ENCODE assay signal across 28 mouse cellular contexts in genomic region chr5:63910171-63910960, GRCm38 (mm10). TPM values are rescaled to one million over a fixed set of nuclear protein-coding genes. Genes with fewer than 3 reads are reported as not detected.
DNase-seq lines count a peak whose midpoint lies in the region; ATAC-seq and TF ChIP-seq lines count a peak whose summit lies in the region.
"Had no signal": no experiment of that assay in that cellular context is flagged by ENCODE, and none has a peak within 500 bp of the region (broad histone marks: within the 10 kb centered on the region; RNA-seq: fewer than 3 reads in every experiment).

No protein-coding gene starts in this region.

- H3K9ac ChIP-seq in liver, adult 2 months (ENCODE audit: low read depth, low read length): no peak overlapping the region
- H3K9ac ChIP-seq in liver, embryonic 12.5 days: no peak overlapping the region
- H3K9ac ChIP-seq: embryonic facial prominence, embryonic 13.5 days; forebrain, embryonic 12.5 days; forebrain, embryonic 15.5 days; heart, embryonic 12.5 days; heart, embryonic 15.5 days; hindbrain, embryonic 13.5 days had no signal

- 48% methylated on average over 10 of the region's 10 CpGs for WGBS in liver, adult 2 months
- WGBS in liver, embryonic 12.5 days (ENCODE audit: insufficient replicate concordance): 73% methylated on average over 10 of the region's 10 CpGs
- 76% methylated on average over 10 of the region's 10 CpGs for WGBS in small intestine, adult 2 months

- peaks cover 9% of the 10 kb centered on the region for H3K4me1 ChIP-seq in liver, adult 2 months (ENCODE audit: control insufficient read depth, insufficient read depth, low read length)
- H3K4me1 ChIP-seq in liver, embryonic 12.5 days: 0 out of 2 replicates have a peak, but pooled peaks cover 2% of the 10 kb centered on the region
- H3K4me1 ChIP-seq in small intestine, adult 2 months (ENCODE audit: control insufficient read depth, insufficient read depth, insufficient read length, low read length): peaks cover 10% of the 10 kb centered on the region
- H3K4me1 ChIP-seq: forebrain, embryonic 12.5 days; forebrain, embryonic 15.5 days; heart, embryonic 12.5 days; heart, embryonic 15.5 days; hindbrain, embryonic 10.5 days; hindbrain, embryonic 13.5 days had no signal

- H3K4me3 ChIP-seq in liver, adult 2 months (ENCODE audit: insufficient read depth, low read depth, low read length): no peak overlapping the region
- no peak overlapping the region for H3K4me3 ChIP-seq in liver, embryonic 12.5 days
- no peak overlapping the region for H3K4me3 ChIP-seq in small intestine, adult 2 months (ENCODE audit: low read depth, low read length)
- H3K4me3 ChIP-seq: embryonic facial prominence, embryonic 10.5 days; embryonic facial prominence, embryonic 13.5 days; erythroblast, embryonic 14.5 days; forebrain, embryonic 12.5 days; forebrain, embryonic 15.5 days; heart, embryonic 12.5 days; heart, embryonic 15.5 days; hindbrain, embryonic 10.5 days; hindbrain, embryonic 13.5 days had no signal

- ATAC-seq in liver, embryonic 12.5 days: no peak
- ATAC-seq: forebrain, embryonic 15.5 days; hindbrain, embryonic 16.5 days had no signal

- TF ChIP-seq CTCF in liver, adult 2 months (IDR thresholded peaks at IDR 0.05; ENCODE audit: low read depth, low read length): no peak
- TF ChIP-seq CTCF in small intestine, adult 2 months (IDR thresholded peaks at IDR 0.05; ENCODE audit: extremely low read depth, insufficient read length, insufficient replicate concordance, low read depth, low read length): no peak

- no peaks in the 10 kb centered on the region for H3K79me2 ChIP-seq in liver, adult 2 months (ENCODE audit: control insufficient read depth, insufficient read depth, low read length)

- no peaks in the 10 kb centered on the region for H3K9me3 ChIP-seq in liver, embryonic 12.5 days (replicated peaks)
- H3K9me3 ChIP-seq: embryonic facial prominence, embryonic 10.5 days; embryonic facial prominence, embryonic 13.5 days; forebrain, embryonic 12.5 days; forebrain, embryonic 15.5 days; heart, embryonic 12.5 days; heart, embryonic 15.5 days; hindbrain, embryonic 10.5 days; hindbrain, embryonic 13.5 days had no signal

- peak overlapping the region; percentile 19; the same call in 1 of the 2 replicates for H3K27ac ChIP-seq in liver, adult 2 months (replicated peaks; ENCODE audit: insufficient read depth, low read depth, low read length)
- H3K27ac ChIP-seq in liver, embryonic 12.5 days: no peak overlapping the region
- 0 out of 2 replicates have a peak overlapping the region, but pooled peaks have one; percentile 21 for H3K27ac ChIP-seq in small intestine, adult 2 months (ENCODE audit: insufficient read depth, low read depth, low read length)
- H3K27ac ChIP-seq: embryonic facial prominence, embryonic 10.5 days; embryonic facial prominence, embryonic 13.5 days; forebrain, embryonic 12.5 days; forebrain, embryonic 15.5 days; heart, embryonic 15.5 days; hindbrain, embryonic 10.5 days; hindbrain, embryonic 13.5 days had no signal

- peak; percentile 92 for DNase-seq in liver, adult 2 months (ENCODE audit: extremely low read depth, low read depth, low spot score)
- peak; percentile 13 for DNase-seq in lung, postnatal 10 days
- DNase-seq in lung, postnatal 4 days: no peak
- no peak for DNase-seq in left cerebral cortex, postnatal 14 days (ENCODE audit: low spot score in 2 of 2)
- DNase-seq: adrenal gland, adult 2 months; adrenal gland, postnatal 25 days; cerebellum, adult 11-12 months; cerebellum, adult 8-10 months; cerebellum, postnatal 10 days; cerebellum, postnatal 36 days; embryo, embryonic 11 days; gastrocnemius, postnatal 25 days; heart, adult 18-20 months; heart, postnatal 10 days; heart, postnatal 36 days had no signal

- no peaks in the 10 kb centered on the region for H3K27me3 ChIP-seq in liver, adult 2 months (ENCODE audit: control insufficient read depth, insufficient read depth, low read length)
- H3K27me3 ChIP-seq in liver, embryonic 12.5 days (replicated peaks): no peaks in the 10 kb centered on the region
- H3K27me3 ChIP-seq in small intestine, adult 2 months (ENCODE audit: control insufficient read depth, insufficient read depth, low read length): no peaks in the 10 kb centered on the region
- H3K27me3 ChIP-seq: CH12.LX; embryonic facial prominence, embryonic 13.5 days; forebrain, embryonic 12.5 days; forebrain, embryonic 15.5 days; hindbrain, embryonic 13.5 days had no signal

- H3K4me2 ChIP-seq in liver, embryonic 12.5 days: no peak overlapping the region
- H3K4me2 ChIP-seq: embryonic facial prominence, embryonic 13.5 days; forebrain, embryonic 12.5 days; forebrain, embryonic 15.5 days; heart, embryonic 12.5 days; heart, embryonic 15.5 days; hindbrain, embryonic 13.5 days had no signal

- no peaks in the 10 kb centered on the region for H3K36me3 ChIP-seq in liver, adult 2 months (ENCODE audit: control insufficient read depth, insufficient read depth, low read length)
- H3K36me3 ChIP-seq in liver, embryonic 12.5 days: no peaks in the 10 kb centered on the region
- no peaks in the 10 kb centered on the region; the same call in 1 of the 2 replicates for H3K36me3 ChIP-seq in small intestine, adult 2 months (ENCODE audit: control insufficient read depth, insufficient read depth, low read length)
- H3K36me3 ChIP-seq: forebrain, embryonic 12.5 days; forebrain, embryonic 15.5 days; heart, embryonic 12.5 days; heart, embryonic 15.5 days; hindbrain, embryonic 10.5 days; hindbrain, embryonic 13.5 days had no signal

- intact Hi-C loops in left cerebral cortex, postnatal 14 days (cut with DNase I): no loop called here

- no peak for TF ChIP-seq POLR2A in liver, adult 2 months (IDR thresholded peaks at IDR 0.05; ENCODE audit: extremely low read depth, insufficient read depth, low read length)
- no peak for TF ChIP-seq POLR2A in small intestine, adult 2 months (IDR thresholded peaks at IDR 0.05; ENCODE audit: low read depth, low read length)

RNA-seq across cellular contexts. Expression of gene Rell1, which starts 58.3 kb away (rescaled TPM):
- total RNA-seq in liver, adult 2 months (2014; rRNA removed): 8.4 and 10.3 TPM in 2 replicates
- 4.6 and 5.7 TPM in 2 replicates for polyA plus RNA-seq in liver, adult 2 months (2012; rRNA removed)
- 8.5 and 8.6 TPM in 2 replicates for polyA plus RNA-seq in liver, embryonic 12.5 days (2016; fragmentation: Nextera tagmentation; extraction: Ambion mirVana)
- 5.2 and 10.7 TPM in 2 replicates for polyA plus RNA-seq in small intestine, adult 2 months (2012; rRNA removed)
- 10 to 100 TPM; 11.2 to 14.7 TPM for total RNA-seq in left cerebral cortex, postnatal 14 days (2021)

Comparison
In these comparisons a context has a peak if more than half of its experiments do, and no peak if none do; other contexts are left out.
1. DNase-seq: peak in liver, adult 2 months (single experiment) and lung, postnatal 10 days (single experiment); none in lung, postnatal 4 days (0 of 2) and left cerebral cortex, postnatal 14 days (0 of 2).